Mouse (Mus musculus): Measurements from ENCODE around the gene Hs1bp3.

Gene Hs1bp3

DNA sequence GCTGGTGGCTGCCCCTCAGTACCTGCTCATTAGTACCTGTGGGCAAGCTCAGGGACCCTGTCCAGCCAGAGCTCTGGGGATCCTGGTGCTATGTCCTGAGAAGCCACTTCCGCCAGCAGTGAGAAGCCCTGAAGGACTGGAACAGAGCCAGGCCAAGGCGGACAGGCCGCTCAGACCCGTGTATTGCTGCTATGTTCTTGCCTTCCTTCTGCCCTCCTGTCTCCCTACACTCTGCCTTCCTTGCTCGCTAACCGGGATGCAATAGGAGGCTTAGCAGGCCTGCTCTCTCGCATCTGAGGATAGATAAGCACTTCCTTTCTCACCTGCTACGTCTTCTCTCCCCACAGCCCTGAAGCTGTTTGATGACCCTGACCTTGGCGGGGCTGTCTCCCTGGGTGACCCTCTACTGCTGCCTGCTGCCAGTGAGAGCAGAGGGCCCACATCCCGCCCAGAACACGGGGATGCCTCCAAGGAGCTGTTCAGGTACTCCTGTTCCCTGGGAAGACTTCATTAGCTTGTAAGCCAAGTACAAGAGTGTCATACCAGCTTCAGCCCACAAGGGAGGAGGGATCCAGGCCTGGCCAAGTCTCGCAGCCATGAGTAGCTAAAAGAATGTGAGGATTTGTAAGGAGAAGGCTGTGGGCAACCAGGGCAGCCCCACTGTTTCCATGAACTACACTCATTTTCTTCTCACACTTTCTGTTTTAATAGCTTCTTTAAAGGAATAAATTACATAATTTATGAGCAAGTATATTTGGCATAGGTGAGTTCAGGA, 24.2 kb downstream of the Hs1bp3 start:
- no peak for DNase-seq

DNA sequence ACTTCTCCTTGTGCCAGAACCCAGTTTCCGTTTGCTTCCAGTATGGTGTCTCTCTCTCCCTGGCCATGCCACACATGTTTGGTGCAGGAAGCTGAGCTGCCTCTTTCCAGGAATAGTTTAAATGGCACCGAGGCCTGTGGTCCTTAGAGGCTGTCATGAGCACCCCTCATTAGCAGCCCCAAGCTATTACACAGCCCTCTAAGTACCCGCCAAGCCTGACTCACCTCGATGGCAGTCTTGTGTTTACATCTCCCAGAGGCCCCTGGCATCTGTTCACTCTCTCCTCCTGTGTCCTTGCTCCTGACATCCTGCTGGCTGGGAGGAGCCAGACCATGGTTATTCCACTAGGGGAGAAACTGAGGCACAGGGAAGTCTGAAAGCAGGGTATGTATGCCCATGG, 25.3 kb downstream of the Hs1bp3 start:
- DNase-seq: no peak

DNA sequence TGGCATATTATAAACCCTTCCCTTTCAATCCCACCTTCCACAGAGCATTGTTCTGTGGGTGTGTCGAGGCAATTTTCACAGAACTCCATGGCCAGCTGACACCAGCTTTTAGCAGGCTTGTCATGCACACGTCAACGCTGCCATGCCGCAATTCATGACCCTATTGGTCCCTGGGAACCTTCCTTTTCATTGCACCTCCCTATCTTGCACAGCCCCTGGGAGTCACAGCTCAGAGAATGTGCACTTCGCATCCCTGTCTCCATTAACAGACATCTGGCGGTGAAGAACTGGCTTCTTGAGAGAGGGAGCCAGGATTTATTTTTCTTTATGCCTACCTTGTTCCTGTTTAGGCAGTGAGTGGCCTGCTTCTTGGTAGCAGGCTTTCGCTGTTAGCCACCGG, 25.7 kb downstream of the Hs1bp3 start:
- no peak for DNase-seq

DNA sequence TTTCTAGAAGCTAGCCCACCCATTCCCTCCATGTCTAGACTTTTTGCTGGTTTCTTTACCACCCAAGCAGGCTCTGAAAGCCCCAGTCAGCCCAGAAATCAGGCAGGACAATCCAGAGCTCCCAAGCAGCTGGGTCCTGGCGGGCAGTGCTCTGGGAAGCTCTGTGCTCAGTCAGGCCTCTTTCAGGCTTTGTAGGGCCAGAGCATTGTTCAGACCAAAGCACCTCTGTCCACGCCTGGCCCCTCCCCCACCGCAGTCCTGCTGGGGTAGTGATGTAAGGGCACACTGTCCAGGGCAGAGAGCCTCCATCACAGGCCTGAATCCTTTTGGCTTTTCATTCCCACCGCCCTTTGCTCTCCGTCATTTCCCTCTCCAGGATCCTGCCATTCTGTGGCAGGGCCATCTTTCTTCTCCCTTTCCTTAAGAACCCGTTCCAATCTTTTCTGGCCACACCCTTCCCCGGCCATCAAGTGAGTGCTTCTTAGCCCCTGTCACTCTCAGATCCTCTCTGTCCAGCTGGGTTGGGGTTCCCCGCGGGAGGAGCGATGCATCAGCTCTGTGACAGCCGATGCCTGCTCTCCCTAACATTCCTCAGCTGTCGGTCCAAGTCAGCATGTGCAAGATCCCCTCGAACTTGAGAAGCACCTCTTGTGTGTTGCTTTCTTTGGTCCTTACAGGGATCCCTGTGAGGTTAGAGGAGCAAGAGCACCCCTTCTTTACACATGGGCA, 26.5 kb downstream of the Hs1bp3 start:
- no peak for DNase-seq

DNA sequence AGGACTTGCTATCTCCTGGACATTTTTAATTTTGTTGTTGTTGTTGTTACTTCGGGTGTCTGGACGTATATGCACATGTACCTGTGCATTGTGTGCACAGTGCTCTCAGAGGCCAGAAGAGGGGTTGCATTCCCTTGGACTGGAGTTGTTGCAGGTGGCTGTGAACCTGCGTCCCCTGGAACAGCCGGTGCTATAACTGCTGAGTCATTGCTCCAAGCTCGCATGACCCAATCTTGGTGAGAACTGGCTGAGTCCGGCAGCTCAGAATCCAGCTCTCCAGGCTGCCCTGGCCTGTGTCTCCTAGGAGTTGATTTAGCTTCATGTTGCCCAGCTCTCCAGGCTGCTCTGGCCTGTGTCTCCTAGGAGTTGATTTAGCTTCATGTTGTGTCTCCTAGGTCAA, 27.8 kb downstream of the Hs1bp3 start:
- no peak for DNase-seq

DNA sequence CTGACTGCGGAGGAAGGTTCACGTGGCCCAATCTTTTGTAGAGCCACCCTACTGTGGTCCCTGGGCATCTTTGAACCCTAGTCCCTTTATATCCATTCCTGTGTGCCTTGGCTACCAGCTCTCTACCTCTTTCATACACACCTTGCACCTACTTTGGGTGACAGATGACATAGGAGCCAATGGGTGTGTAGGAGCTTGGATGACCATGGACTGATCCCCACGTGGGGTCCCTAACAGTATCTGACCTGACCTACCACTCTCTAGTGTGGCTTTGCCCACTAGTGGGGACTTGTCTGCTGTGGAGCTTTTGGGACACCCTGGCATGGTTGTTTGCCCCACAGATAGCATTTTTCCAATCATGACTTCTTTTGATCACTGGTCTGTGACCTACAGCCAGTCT, 30.1 kb downstream of the Hs1bp3 start:
- no peak for DNase-seq

DNA sequence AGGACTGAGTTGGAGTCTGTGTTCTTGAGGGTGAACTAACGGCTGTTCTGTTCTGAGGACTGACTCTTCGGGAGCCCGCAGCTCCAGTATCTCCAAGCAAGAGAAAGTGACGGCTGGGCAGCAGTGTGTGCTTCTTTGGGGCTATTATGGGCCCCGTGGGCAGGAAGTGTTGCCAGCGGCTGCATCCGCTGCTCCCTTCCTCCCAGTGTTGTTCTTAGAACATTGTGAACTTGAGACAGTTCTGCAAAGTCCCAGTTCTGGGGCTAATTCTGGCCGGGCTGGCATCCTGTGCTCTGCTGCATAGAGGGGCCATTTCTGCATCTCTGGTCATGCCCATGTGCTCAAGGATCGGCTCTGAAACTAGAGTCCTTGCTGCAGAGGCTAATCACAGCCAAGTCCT, 31.7 kb downstream of the Hs1bp3 start:
- DNase-seq: no peak

DNA sequence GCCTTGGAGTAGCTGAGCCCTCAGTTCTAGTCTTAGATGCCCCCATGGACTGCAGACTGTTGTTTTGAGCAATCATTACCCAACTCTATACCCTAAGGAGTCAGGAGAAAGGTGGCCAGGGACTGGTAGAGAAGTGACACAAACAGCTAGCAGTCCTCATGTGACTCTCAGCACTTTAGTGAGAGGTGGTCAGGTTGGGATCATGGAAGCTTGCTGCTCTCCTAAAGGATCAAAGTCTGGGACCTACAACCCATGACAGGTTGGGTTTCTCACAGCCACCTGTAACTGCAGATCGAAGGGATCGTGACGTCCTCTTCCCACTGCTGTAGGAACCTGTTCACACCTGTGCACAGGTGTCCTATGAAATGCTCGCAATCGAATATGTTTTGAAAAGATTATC, 32.3 kb downstream of the Hs1bp3 start:
- DNase-seq: no peak

DNA sequence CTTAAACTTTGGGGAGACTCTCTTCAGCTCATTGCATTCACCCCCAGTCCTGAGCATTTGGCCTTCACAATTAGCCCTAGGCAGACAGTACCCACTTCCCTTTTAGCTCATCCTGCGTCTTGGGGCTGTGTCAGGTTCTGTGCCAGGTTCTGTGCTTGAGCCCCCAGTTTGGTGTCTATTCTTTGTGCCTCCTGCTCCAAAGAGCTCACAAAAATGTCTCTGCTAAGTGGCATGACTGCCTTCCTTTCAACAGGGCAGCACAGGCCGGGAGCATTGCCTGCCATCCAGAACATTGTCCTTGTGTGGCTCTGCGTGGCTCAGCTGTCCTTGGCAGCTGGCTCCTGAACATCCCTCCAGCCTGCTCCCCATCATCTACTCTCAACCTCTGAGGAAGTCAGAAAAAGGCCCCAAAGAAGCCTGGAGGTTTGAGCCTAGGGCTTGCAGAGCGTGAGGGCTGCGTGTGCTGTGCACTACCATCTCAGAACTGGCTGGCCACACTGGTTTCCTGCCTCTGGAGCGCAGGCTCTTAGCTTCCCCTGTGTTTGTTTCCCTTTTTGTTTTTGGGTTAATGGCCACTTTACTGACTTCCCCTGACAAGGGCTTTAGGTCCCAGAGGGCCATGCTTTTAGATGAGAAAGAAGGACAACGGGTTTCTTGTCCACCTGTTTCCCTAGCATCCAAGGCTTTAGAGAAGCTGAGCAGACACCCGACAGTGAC, 34.7 kb downstream of the Hs1bp3 start:
- no peak for DNase-seq

DNA sequence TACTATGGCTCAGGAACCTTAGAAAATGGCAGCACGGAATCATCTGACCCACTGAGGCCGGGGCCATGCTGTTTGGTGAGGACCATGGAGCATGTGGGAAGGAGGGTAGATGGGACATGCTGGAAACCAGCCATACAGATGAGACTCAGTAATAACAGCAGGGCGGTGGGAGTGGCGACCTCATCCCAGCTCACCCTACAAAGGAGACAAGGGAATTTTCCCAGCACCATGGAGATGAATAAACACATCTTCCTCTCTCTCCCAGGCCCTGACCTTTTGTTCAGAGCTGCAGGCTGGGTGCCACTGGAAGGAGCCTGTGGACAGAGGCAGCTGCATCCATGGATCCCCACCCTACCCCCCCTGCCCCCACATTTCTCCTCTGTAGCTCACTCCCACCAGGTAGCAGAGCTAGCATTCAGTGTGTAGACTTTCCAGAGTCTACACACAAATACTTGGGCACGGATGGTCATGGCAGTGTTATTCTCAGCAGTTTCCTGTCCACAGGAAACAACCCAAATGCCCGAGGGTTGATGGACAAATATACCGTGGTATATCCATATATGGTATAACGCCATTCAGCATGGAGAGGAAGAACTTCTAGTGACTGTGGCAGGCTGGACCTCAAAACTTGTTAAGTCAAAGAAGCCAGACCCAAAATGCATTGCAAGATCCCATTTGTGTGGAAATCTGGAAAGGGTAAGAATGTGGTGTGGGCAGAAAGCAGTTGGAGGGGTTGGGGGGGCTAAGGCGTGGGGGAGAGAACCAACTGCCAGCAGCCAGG, 35.7 kb downstream of the Hs1bp3 start:
- DNase-seq: no peak

DNA sequence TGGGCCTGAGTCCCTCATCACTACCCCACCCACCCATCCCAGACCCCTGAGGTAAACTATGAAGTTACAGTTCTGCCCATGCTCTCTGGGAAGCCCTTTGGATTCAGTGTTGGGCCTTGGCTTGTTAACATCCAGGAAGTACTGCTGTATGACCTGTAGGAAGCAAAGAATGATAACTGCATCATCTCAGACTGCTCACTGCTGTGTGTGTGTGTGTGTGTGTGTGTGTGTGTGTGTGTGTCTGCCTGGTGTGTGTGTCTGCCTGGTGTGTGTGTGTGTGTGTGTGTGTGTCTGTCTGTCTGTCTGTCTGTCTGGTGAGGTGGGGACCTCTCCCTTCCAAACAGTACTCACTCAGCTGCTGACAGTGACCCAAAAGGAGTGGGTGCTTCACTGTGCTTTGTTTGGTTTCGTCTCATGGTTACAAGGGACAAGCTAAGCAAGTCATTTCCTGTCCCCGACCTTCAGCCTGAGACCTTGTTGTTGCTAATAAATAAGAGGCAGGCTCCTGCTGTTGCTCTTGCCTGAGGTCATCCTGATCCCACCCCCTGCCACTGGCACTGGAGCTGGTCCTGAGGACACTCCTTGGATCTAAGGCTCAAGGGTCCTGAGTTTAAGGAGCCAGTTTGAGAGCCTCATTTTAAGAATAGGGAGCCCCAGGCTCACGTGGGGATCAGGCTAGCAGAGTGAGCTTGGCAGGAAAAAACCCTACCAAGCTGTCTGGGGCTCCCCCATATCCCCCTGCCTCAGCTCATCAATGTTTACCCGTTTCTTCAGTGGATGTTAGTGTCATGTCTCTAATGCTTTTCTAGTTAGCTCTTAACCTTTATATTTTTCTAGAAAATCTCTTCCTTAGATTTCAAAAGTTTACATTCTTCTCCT, 38.0 kb downstream of the Hs1bp3 start:
- no peak for DNase-seq

DNA sequence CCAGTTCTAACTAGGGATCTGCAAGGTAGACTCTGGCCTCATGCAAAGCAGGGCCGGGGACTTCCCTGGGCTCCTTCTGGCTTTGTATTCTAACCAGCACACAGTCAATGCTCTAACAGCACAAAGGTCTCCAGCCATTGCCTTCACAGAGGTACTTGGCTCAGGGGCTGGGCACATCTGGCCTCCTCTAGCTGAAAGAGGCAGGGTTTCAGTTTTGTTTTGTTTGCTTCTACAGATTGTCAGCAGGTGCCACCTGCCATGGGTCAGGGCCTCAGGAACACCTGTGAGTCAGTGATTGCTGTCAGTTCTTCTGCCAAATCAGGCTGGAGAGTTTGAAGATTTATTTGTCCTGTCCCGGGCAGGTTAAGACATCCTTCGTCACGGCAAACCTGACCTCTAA, 39.8 kb downstream of the Hs1bp3 start:
- no peak for DNase-seq

DNA sequence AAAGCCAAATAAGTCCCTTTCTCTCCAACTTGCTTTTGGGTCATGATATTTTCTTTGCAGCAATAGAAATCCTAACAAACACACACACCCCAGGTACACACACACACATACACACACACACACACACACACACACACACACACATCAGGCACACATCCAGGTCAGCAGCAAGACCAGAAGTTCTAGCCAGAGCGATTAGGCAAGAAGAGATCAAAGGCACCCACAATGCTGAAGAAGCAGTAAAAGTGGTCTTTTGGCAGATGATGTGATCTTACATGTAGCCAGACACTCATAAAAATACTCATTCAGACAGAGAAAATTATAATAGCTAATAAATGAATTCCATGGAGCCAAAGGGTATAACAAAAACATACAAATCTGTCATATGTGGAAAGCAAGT, 41.0 kb downstream of the Hs1bp3 start:
- no peak for DNase-seq

DNA sequence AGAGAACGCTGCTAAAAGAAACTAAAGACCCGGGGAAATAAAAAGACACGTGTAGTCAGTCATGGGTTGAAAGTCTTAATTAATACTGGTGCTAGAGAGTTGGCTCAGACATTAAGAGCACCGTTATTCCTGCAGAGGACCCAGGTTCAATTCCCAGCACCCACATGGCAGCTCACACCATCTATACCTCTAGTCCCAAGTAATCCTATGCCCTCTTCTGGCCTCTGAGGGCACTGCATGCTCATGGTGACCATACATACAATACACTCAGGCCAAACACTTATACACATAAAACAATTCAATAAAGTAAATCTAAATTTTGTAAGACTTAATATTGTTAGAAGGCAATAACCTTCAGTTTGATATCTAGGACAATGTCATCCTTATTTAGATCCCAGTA, 41.8 kb downstream of the Hs1bp3 start:
- DNase-seq: no peak

DNA sequence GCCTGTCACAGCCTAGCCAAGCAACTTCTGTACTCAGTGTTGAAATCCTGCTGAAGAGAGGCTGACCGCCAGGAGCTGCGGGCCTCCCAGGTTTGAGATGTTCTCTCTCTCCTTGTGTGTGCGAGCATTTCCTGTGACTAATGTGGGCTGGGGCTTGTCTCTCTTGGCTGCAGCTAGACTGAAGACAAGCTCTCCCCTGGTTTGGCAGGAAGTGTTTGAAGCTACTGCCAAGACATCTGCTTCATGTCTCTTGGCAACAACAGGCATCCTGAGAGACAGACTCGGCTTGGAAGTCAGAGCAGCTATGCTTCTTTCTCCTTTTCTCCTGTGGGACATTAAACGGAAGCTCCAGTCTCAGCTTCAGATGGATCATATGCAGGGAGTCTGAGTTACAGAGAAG, 44.2 kb downstream of the Hs1bp3 start:
- DNase-seq: peak; percentile 74 to 80

DNA sequence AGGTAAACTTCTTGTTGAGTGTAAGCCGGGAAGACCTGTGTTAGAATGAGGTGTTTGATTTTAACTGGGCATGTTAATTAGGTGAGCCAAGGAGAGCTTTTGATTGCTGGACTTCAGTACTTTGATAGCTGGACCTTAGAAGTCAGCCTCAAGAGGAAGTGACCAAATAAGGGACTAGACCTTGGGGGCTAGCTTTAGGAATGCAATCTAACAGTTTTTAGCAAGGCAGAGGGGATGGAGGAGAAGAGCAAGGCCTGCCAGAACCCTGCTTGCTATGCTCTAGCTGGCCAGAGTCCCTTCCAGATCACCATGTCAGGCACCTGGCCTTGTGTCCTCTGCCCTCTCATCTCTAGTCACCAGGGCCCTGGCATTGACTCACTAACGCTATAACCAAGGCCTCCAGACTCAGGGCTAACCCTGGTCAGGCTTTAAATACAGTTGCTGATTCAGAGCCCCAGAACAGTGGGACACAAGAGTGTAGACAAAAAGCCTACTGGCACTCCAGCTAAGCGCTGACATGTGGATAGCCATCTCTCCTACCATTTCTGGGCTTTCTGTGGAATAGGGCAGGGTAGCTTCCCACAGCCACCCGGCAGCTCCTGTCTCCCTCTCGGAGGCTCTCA, 45.2 kb downstream of the Hs1bp3 start:
- DNase-seq: no peak

DNA sequence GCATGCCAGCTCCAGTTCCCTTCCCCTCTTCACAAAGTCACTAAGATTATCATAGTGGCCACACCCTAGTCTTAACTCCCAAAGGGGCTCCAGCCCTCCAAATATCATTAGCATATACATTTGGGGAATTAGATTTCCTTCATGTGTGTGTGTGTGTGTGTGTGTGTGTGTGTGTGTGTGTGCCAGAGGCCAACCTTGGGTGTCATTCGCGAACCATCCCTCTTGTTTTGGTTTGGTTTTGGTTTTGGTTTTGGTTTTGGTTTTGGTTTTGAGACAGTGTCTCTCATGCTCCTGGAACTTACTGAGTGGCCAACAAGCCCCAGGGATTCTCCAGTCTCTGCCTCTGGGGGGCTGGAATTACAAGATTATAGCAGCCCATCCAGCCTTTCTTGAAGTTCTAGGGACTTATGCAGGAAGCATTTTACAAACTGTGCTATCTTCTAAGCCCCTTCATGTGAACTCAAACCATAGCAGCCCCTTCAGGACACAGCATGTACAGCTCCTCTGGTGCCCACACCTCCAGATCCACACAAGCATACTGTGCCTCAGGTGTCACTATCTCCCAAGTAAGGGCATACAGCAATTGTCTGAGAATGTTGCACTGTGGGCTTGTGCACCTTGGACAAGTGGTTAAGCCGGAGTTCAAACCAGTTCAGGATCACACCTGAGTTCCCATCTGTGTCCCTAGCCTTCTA, 46.3 kb downstream of the Hs1bp3 start:
- DNase-seq: no peak

DNA sequence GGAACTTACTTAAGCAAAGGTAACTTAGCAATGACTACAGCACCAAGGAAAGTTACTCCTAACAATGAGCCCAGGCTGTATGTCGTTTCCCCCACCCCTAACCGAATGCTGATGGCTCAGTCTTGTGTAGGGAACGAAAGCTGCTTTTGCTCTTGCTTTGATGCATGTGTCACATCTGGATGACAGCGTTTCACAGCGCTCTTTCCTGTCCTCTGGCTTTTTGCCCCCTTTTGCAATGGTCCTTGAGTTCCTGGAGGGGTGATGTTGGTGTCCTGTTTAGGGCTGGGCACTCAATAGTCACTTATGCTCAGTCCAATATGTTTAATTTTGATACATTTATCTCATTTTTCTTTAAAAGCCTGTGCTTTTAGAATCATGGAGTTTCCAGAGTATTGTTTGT, 48.6 kb downstream of the Hs1bp3 start:
- no peak for DNase-seq

DNA sequence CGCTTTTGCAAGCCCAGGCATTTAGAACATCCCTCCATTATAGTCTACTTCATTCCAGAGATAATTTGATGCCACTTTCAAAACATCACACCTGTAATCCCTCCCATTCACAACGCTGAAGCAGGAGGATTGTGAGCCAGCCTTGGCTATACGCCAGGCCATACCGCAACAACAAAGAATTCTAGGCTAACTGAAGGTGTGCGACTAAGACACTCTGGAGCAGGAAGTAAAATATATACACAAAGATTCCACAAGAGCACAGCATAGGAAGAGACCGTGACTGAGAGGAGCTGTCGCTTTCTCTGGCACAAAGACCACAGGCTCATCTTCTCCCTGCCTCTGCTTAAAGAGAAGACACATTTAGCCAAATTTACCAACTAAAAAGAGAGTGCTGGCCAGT, 49.2 kb downstream of the Hs1bp3 start:
- no peak for DNase-seq

DNA sequence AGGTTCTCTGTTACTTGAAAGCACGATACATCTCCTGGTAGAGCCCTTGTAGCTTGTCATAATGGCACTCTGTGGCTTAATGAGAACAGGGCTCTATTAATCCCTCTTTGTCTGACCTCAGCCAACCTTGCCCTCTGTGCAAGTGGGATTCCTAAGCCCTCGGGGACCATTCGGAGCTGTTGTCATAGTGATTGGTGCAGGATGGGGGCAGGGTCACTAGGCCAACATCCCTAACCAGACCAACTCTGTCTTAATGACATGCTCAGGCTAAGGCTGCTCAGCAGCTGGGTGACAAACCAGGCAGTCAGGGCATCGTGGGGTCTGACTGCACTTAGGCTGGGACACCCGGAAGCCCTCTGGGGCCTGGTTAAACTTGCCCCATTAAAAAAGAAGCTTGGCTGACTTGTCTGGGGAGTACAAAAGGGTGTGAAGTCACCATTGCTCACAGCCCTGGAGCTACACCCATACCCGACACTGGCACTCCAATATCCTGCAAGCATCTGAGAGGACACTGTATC, 51.1 kb downstream of the Hs1bp3 start:
- DNase-seq: no peak

DNA sequence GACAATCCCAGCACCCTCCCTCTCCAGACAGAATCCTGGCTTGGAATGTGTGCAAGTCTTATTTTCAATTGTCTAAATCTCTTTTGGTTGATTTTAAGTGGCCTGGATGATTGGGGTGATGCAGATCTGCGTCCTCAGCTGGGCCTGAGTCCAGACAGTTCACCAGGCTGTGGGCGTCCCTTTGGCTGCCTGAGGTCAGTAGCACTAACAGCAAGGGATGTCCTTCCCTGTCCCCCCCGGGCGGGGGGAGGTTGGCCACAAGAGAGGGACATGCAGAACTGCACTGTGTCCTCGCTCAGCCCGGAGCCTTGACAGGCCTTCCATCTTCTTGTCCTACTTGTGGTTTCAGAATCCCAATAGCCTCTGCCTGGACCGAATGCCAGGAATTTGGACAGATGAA, 52.1 kb downstream of the Hs1bp3 start:
- DNase-seq: peak in 1 of 2 experiments; percentile 24

All from cerebellum, postnatal 14 days (tissue).